Mouse (Mus musculus): ENCODE measurements around the gene Smco4.

DNA sequence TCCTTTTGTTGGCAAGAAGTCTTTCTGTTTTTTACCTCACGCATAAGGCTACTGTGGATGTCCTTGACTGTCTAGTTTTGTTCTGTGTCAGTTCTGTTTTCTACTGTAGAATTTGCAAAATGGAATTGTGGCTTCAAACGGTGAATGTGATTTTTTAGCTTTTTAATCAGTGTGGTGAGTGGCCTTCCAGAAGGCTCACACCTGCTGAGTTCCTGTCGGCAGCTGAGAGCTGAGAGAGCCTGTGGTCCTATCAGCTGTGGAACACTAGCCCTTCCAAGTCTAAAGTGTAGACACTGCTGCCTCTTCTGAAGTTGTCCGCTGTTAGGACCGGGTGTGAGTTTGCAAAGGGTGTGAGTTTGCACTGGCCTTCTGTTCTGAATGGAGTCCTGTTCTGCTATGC, 29.7 kb downstream of the Smco4 start:
- TF ChIP-seq POLR2A (IDR thresholded peaks at IDR 0.05; ENCODE audit: extremely low read depth, insufficient read depth, low read length) (no peak), CTCF (IDR thresholded peaks at IDR 0.05; ENCODE audit: extremely low read depth, insufficient read depth, low read length) (no peak)
